Mouse (Mus musculus) E14TG2a.4 (cell line): ENCODE data around the gene Mapk8ip3.

Source experiments
- CTCF ChIP-seq: conservative IDR thresholded peaks from 2 replicates; pipeline ENCODE4 v1.5.1; 2014; ENCODE audit warnings: low read length
- POU5F1 ChIP-seq: IDR thresholded peaks from 2 replicates; pipeline ENCODE4 v1.6.1; 2014; ENCODE audit warnings: low read length, borderline replicate concordance

- TF ChIP-seq CTCF, result no peak
- no peak for TF ChIP-seq POU5F1
Observed at GRCm38 (mm10) chr17:24886932-24887271, 49.9 kb downstream of the Mapk8ip3 start.
